Mouse (Mus musculus): Measurements from ENCODE around the gene Arl2. TPM values are rescaled to one million over a fixed set of nuclear protein-coding genes. Genes with fewer than 3 reads are reported as not detected.
A peak's percentile ranks its signal among the peaks of the same experiment; 100 is the strongest.

Arl2 gene
- total RNA-seq, 2 experiments from 2014 or later, result 61.2 to 69.7 TPM

DNA sequence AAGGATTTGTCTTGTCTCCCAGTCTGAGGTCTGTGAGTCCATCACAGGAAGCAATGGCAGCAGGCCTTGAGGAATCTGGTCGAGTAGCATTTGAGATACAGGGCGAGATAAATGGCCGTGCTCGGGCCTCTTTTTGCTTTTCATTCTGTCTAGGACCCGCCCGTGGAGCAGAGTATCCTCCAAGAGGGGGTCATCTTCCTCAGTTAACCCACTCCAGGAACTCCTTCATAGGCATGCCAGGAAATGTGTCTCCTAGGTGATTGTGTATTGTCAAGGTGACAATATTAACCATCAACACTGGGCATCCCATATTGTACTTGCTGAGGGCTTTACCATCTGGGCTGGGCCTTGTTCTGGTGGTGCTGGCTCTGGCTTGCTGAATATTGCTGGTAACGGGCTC, 47.2 kb downstream of the Arl2 start, which contains the start of gene AC131692.1:
Gene AC131692.1, plus strand, starts transcription at position 301 of the 400 bp plus-strand sequence.
- no peak for DNase-seq (ENCODE audit: low spot score in 2 of 2)
- intact Hi-C loops (cut with DNase I), result no loop called here

DNA sequence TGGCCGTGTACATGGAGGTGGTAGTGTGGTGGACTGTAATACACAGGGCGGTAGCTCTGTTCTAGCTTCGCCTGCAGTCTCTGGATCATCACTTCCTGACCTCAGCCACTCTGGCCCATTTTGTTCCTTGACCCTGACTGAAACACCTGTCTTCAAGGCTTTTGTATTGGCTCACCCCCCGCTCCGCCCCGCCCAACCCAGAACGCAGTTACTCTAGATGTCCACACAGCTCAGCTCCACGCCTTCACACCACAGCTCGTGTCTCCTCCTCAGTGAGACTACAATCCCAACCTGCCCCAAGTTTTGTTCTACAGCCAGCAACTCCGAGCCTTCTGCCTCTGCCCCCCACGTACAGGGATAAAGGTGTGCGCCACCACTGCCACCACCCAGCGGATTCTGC, 52.5 kb downstream of the Arl2 start:
- no peak for DNase-seq (ENCODE audit: low spot score in 2 of 2)
- intact Hi-C loops (cut with DNase I), result loop anchor here (10.0 kb wide), 1 partner anchor 246 kb away; the partner anchor contains the start of gene Men1

DNA sequence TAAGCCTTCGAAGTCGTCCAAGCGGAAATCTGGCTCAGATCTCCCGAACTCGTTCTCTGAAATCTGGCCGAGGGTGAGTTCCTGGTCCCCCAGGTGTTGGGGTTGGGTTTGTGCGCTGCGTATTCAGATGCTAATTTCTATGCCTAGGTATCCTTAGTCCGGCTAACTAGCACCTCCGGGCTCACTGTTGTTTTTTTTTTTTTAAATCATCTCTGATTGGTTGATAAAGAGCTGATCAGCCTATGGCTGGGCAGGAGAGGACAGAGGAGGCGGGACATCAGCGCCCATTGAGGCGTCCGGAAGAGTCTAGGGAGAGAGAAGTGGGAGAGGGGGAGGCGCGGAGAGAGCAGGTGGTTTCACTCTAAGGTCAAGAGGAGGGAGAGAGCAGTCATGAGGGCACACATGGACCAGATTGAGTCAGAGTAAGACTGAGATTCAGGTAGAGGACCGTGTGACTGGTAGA, 55.9 kb downstream of the Arl2 start:
- peak in 1 of 2 experiments; percentile 39 for DNase-seq (ENCODE audit: low spot score in 2 of 2)
- intact Hi-C loops (cut with DNase I), result loop anchor here (2.0 to 10.0 kb wide), 2 partner anchors 33 to 249 kb away; partner anchors contain the start of genes Men1 and Sac3d1

DNA sequence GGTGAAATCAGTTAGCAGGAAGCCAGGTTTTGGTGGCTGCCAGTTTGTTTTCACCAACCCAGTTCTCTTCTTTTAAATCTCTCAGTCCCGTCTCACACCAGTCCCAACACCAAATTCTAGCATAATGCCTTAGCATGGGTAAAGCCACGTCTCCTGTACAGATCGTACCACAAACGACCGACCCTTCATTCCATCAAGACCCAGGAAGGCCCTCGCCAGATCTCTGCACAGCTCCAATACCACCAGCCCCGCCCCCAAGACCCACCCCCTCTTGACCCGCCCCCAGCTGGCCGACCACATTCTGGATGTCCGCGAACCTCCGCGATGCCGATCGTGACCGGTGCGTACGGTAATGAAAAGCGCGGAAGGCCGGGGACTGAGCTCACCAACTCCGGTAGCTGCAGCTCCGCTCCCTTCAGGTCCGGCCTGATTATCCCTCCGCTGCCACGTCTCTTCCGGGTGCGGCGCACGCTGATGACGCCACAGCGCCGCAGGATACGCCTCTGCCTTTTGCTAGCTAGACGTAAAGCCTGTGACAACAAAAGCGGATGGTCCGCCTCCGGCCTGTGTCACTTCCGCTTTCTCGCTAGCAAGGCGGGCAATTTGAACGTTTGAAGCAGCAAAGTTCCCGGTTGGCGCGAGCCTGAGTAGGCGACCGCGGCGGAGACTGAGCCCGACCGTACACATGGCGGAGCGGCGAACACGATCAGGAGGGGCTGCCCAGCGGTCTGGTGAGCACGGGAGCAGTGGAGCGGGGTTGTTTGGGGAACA, 56.7 kb downstream of the Arl2 start, which contains the start of the genes Zfpl1 and Cdca5:
Gene Zfpl1, minus strand, starts transcription at position 479 of the 771 bp plus-strand sequence.
Gene Cdca5, plus strand, starts transcription at position 506 of the 771 bp plus-strand sequence.
- intact Hi-C loops (cut with DNase I), result loop anchor here (2.0 to 10.0 kb wide), 2 partner anchors 34 to 250 kb away; partner anchors contain the start of genes Men1 and Sac3d1
- peak; percentile 98 for DNase-seq (ENCODE audit: low spot score in 2 of 2)

Other genes starting within 250 kb of the Arl2 start
- gene Tigd3, start 247.4 kb downstream of the Arl2 start, total RNA-seq (2021), result 1 to 10 TPM; 5.6 to 5.9 TPM
- gene Dpf2, start 228.5 kb downstream of the Arl2 start, total RNA-seq (2021), result 10 to 100 TPM; 87.6 to 90.4 TPM
- 1 to 10 TPM; 7.1 to 8.0 TPM for gene Cdc42ep2, start 216.7 kb downstream of the Arl2 start, total RNA-seq (2021)
- gene Pola2, start 177.3 kb downstream of the Arl2 start, total RNA-seq (2021), result 1 to 10 TPM; 6.2 to 6.6 TPM
- not detected for gene Slc22a20, start 155.4 kb downstream of the Arl2 start, total RNA-seq (2021)
- 10 to 100 TPM; 14.5 to 17.4 TPM for gene Capn1, start 125.7 kb downstream of the Arl2 start, total RNA-seq (2021)
- gene Syvn1, start 95.0 kb downstream of the Arl2 start, total RNA-seq (2021), result 10 to 100 TPM; 41.2 to 44.4 TPM
- 10 to 100 TPM; 49.8 to 54.3 TPM for gene Mrpl49, start 83.8 kb downstream of the Arl2 start, total RNA-seq (2021)
- gene Fau, start 83.7 kb downstream of the Arl2 start, total RNA-seq (2021), result 100 to 1,000 TPM; 597 to 658 TPM
- gene Znhit2, start 80.4 kb downstream of the Arl2 start, total RNA-seq (2021), result 10 to 100 TPM; 39.4 to 41.7 TPM
- 10 to 100 TPM; 41.3 to 46.1 TPM for gene Tm7sf2, start 73.2 kb downstream of the Arl2 start, total RNA-seq (2021)
- 10 to 100 TPM; 73.9 to 87.1 TPM for gene Vps51, start 64.3 kb downstream of the Arl2 start, total RNA-seq (2021)
- gene Tmem262, start 61.5 kb downstream of the Arl2 start, total RNA-seq (2021), result not detected
- gene Gm28374, start 59.3 kb downstream of the Arl2 start, total RNA-seq (2021), result 1 to 10 TPM in 1 of 2 experiments, under 1 TPM in 1; 0.59 to 1.3 TPM
- 10 to 100 TPM; 32.8 to 35.0 TPM for gene Zfpl1, start 56.6 kb downstream of the Arl2 start, total RNA-seq (2021)
- gene Cdca5, start 56.6 kb downstream of the Arl2 start, total RNA-seq (2021), result under 1 TPM; 0.38 to 0.44 TPM
- not detected for gene AC131692.1, start 47.1 kb downstream of the Arl2 start, total RNA-seq (2021)
- not detected for gene Naaladl1, start 35.8 kb downstream of the Arl2 start, total RNA-seq (2021)
- gene Sac3d1, start 22.9 kb downstream of the Arl2 start, total RNA-seq (2021), result 10 to 100 TPM; 23.7 to 24.7 TPM
- 10 to 100 TPM; 39.2 to 42.9 TPM for gene Snx15, start 13.2 kb downstream of the Arl2 start, total RNA-seq (2021)
- under 1 TPM in 1 of 2 experiments, not detected in 1; 0.33 TPM for gene Batf2, start 565 bp downstream of the Arl2 start, total RNA-seq (2021)
- under 1 TPM; 0.27 to 0.40 TPM for gene Majin, start 42.8 kb upstream of the Arl2 start, total RNA-seq (2021)
- not detected for gene Gpha2, start 84.8 kb upstream of the Arl2 start, total RNA-seq (2021)
- gene Ppp2r5b, start 94.3 kb upstream of the Arl2 start, total RNA-seq (2021), result 100 to 1,000 TPM; 187 to 194 TPM
- 10 to 100 TPM; 37.8 to 38.5 TPM for gene Atg2a, start 100.1 kb upstream of the Arl2 start, total RNA-seq (2021)
- gene Ehd1, start 135.2 kb upstream of the Arl2 start, total RNA-seq (2021), result 10 to 100 TPM; 44.2 to 51.7 TPM
- gene Cdc42bpg, start 164.9 kb upstream of the Arl2 start, total RNA-seq (2021), result 1 to 10 TPM; 2.7 to 3.1 TPM
- gene Men1, start 193.4 kb upstream of the Arl2 start, total RNA-seq (2021), result 10 to 100 TPM; 64.9 to 70.7 TPM
- 10 to 100 TPM; 60.0 to 75.9 TPM for gene Map4k2, start 199.6 kb upstream of the Arl2 start, total RNA-seq (2021)
- 100 to 1,000 TPM; 185 to 186 TPM for gene Sf1, start 222.1 kb upstream of the Arl2 start, total RNA-seq (2021)
- gene Pygm, start 242.9 kb upstream of the Arl2 start, total RNA-seq (2021), result 10 to 100 TPM; 20.6 to 31.9 TPM

All from left cerebral cortex, postnatal 14 days (tissue).